Mouse (Mus musculus) limb, embryonic 14.5 days (tissue): ENCODE results near the gene D630023F18Rik. TPM values are rescaled to one million over a fixed set of nuclear protein-coding genes. Genes with fewer than 3 reads are reported as not detected.

Source experiments
- ATAC-seq: fragments of 200-750 bp; cut with Nextera tagmentation; 2 replicates; pipeline ENCODE4 v1.8.0; 2017; ENCODE audit warnings: low read depth, moderate number of reproducible peaks, moderate TSS enrichment; ENCODE audit not compliant: low FRiP score
- DNase-seq: peaks from one replicate; pipeline ENCODE4 v3.0.0-alpha.2; 2015; ENCODE audit warnings: low spot score
- H3K27ac ChIP-seq: fragments of 300-500 bp; sonication (generic); replicated peaks from 2 replicates; pipeline ENCODE4 v1.5.1; 2014; ENCODE audit warnings: low read depth, mild to moderate bottlenecking, low read length, moderate library complexity, mixed read lengths
- H3K27me3 ChIP-seq: fragments of 300-500 bp; sonication (generic); 2 replicates; pipeline ENCODE4 v1.6.1; 2014; ENCODE audit warnings: low read length, mixed read lengths; ENCODE audit not compliant: control insufficient read depth, insufficient read depth
- H3K36me3 ChIP-seq: fragments of 300-500 bp; sonication (generic); 2 replicates; pipeline ENCODE4 v1.6.1; 2014; ENCODE audit warnings: mild to moderate bottlenecking, low read length, moderate library complexity, mixed read lengths; ENCODE audit not compliant: control insufficient read depth, insufficient read depth
- H3K4me1 ChIP-seq: fragments of 300-500 bp; sonication (generic); 2 replicates; pipeline ENCODE4 v1.6.1; 2014; ENCODE audit warnings: antibody characterized with exemption, low read length, mixed read lengths; ENCODE audit not compliant: control insufficient read depth, insufficient read depth
- H3K4me2 ChIP-seq: fragments of 300-500 bp; sonication (generic); replicated peaks from 2 replicates; pipeline ENCODE4 v1.6.1; 2014; ENCODE audit warnings: low read depth, mild to moderate bottlenecking, low read length, moderate library complexity; ENCODE audit not compliant: severe bottlenecking
- H3K4me3 ChIP-seq: fragments of 300-500 bp; sonication (generic); replicated peaks from 2 replicates; pipeline ENCODE4 v1.5.1; 2014; ENCODE audit warnings: low read length
- H3K9ac ChIP-seq: fragments of 300-500 bp; sonication (generic); 2 replicates; pipeline ENCODE4 v1.6.1; 2014; ENCODE audit warnings: mild to moderate bottlenecking, low read depth, low read length, moderate library complexity; ENCODE audit not compliant: severe bottlenecking
- H3K9me3 ChIP-seq: fragments of 300-500 bp; sonication (generic); 2 replicates; pipeline ENCODE4 v1.6.1; 2016; ENCODE audit warnings: low read length; ENCODE audit not compliant: control insufficient read depth
- POLR2A ChIP-seq: fragments of 200-500 bp; IDR thresholded peaks from 2 replicates; pipeline ENCODE4 v1.8.0; 2012; ENCODE audit warnings: inconsistent platforms, mild to moderate bottlenecking, moderate library complexity, borderline replicate concordance; ENCODE audit not compliant: insufficient read depth, insufficient read length; ENCODE audit errors: extremely low read depth
- WGBS: fragments of 180-500 bp; shearing (Covaris S2); extraction: QIAGEN DNeasy Blood & Tissue Kit; methylation state at CpG from one replicate; pipeline ENCODE4 v1.1.7; 2014; 5-methylcytosine and 5-hydroxymethylcytosine counted together
- polyA plus RNA-seq, 2 experiments: library from polyadenylated mRNA; depleted of rRNA in 1 of 2; stranded (reverse) in 1 of 2; unstranded in 1 of 2; fragments of >200 nt; fragmentation: Nextera tagmentation in 1 of 2; extraction: Ambion mirVana in 1 of 2; gene quantifications; 2 replicates each; pipeline versions ENCODE4 v1.2.1 to v1.2.3; 2012 to 2014

The D630023F18Rik gene
- polyA plus RNA-seq, 2 experiments = 0.24 to 0.44 TPM

- Histone ChIP-seq H3K9ac (no peak overlapping the region), H3K4me3 (no peak overlapping the region), H3K9me3 (no peaks in the 10 kb centered on the region), H3K27ac (no peak overlapping the region), H3K4me1 (no peaks in the 10 kb centered on the region), H3K4me2 (no peak overlapping the region), H3K27me3 (no peaks in the 10 kb centered on the region; the same call in 1 of the 2 replicates), H3K36me3 (no peaks in the 10 kb centered on the region)
- ATAC-seq = no peak
- WGBS = 91% methylated on average over 15 of the region's 15 CpGs
- no peak for TF ChIP-seq POLR2A
- no peak for DNase-seq
Observed at GRCm38 (mm10) chr1:65064201-65064600, 58.8 kb downstream of the D630023F18Rik start.

DNA sequence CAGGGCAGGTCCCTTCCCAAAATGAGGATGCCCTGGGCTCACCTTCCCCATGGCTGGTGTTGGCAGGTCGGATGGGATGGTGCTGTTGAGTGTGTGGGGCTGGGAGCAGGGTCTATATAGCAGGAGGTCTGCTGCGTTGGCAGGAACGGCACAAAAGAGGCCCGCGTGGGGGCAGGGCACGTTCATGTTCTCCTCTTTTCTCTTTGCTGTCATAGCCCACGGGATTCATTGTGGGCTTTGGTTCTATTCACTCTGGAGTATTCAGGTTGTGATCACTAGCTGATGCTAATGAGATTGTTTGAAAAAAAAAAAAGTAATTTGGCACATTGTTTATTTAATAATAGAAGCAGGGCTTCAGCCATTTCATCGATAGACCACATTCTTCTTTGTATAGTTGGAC lies 59.7 kb downstream of the D630023F18Rik start, which contains the start of gene Crygd:
Gene Crygd, minus strand, starts transcription at position 101 of the 400 bp plus-strand sequence.
- H3K4me2 ChIP-seq = no peak within 1 kb of the TSS
- no peaks in the 10 kb centered on the region for H3K9me3 ChIP-seq
- no peak for TF ChIP-seq POLR2A
- no peaks in the 10 kb centered on the region; the same call in 1 of the 2 replicates for H3K27me3 ChIP-seq
- DNase-seq (no peak), ATAC-seq (no peak)
- no peak within 1 kb of the TSS for H3K9ac ChIP-seq
- no peaks in the 10 kb centered on the region for H3K36me3 ChIP-seq
- no peak within 1 kb of the TSS for H3K4me3 ChIP-seq
- no peaks in the 10 kb centered on the region for H3K4me1 ChIP-seq
- 82% methylated on average over 8 of the region's 8 CpGs for WGBS
- H3K27ac ChIP-seq = no peak within 1 kb of the TSS

Other genes with a start within 250 kb of the D630023F18Rik start
- 3.7 and 3.9 TPM in 2 replicates for gene Plekhm3, start 166.4 kb downstream of the D630023F18Rik start, polyA plus RNA-seq (2012; rRNA removed)
- 6.0 and 8.0 TPM in 2 replicates for gene Plekhm3, start 166.4 kb downstream of the D630023F18Rik start, polyA plus RNA-seq (2014; fragmentation: Nextera tagmentation; extraction: Ambion mirVana)
- 0.08 TPM in 2 replicates for gene Akr1cl, start 90.5 kb downstream of the D630023F18Rik start, polyA plus RNA-seq (2012; rRNA removed)
- 0.23 TPM in 1 of 2 replicates, not detected in the other for gene Akr1cl, start 90.5 kb downstream of the D630023F18Rik start, polyA plus RNA-seq (2014; fragmentation: Nextera tagmentation; extraction: Ambion mirVana)
- not detected in 2 replicates for gene Cryge, start 72.1 kb downstream of the D630023F18Rik start, polyA plus RNA-seq (2012; rRNA removed)
- not detected in 2 replicates for gene Cryge, start 72.1 kb downstream of the D630023F18Rik start, polyA plus RNA-seq (2014; fragmentation: Nextera tagmentation; extraction: Ambion mirVana)
- gene Crygd, start 59.8 kb downstream of the D630023F18Rik start, polyA plus RNA-seq (2012; rRNA removed) = not detected in 2 replicates
- not detected in 2 replicates for gene Crygd, start 59.8 kb downstream of the D630023F18Rik start, polyA plus RNA-seq (2014; fragmentation: Nextera tagmentation; extraction: Ambion mirVana)
- gene Crygc, start 49.5 kb downstream of the D630023F18Rik start, polyA plus RNA-seq (2012; rRNA removed) = not detected in 2 replicates
- not detected in 2 replicates for gene Crygc, start 49.5 kb downstream of the D630023F18Rik start, polyA plus RNA-seq (2014; fragmentation: Nextera tagmentation; extraction: Ambion mirVana)
- gene Crygb, start 40.9 kb downstream of the D630023F18Rik start, polyA plus RNA-seq (2012; rRNA removed) = 0.29 and 0.73 TPM in 2 replicates
- not detected in 2 replicates for gene Crygb, start 40.9 kb downstream of the D630023F18Rik start, polyA plus RNA-seq (2014; fragmentation: Nextera tagmentation; extraction: Ambion mirVana)
- gene Cryga, start 19.8 kb downstream of the D630023F18Rik start, polyA plus RNA-seq (2012; rRNA removed) = not detected in 2 replicates
- gene Cryga, start 19.8 kb downstream of the D630023F18Rik start, polyA plus RNA-seq (2014; fragmentation: Nextera tagmentation; extraction: Ambion mirVana) = not detected in 2 replicates
- not detected in 2 replicates for gene Gm28845, start 3.7 kb downstream of the D630023F18Rik start, polyA plus RNA-seq (2012; rRNA removed)
- gene Gm28845, start 3.7 kb downstream of the D630023F18Rik start, polyA plus RNA-seq (2014; fragmentation: Nextera tagmentation; extraction: Ambion mirVana) = not detected in 2 replicates
- gene Idh1, start 63.3 kb upstream of the D630023F18Rik start, polyA plus RNA-seq (2012; rRNA removed) = 54.0 and 62.2 TPM in 2 replicates
- 128 and 137 TPM in 2 replicates for gene Idh1, start 63.3 kb upstream of the D630023F18Rik start, polyA plus RNA-seq (2014; fragmentation: Nextera tagmentation; extraction: Ambion mirVana)
- gene Pikfyve, start 63.5 kb upstream of the D630023F18Rik start, polyA plus RNA-seq (2012; rRNA removed) = 8.1 and 9.1 TPM in 2 replicates
- 15.8 and 17.1 TPM in 2 replicates for gene Pikfyve, start 63.5 kb upstream of the D630023F18Rik start, polyA plus RNA-seq (2014; fragmentation: Nextera tagmentation; extraction: Ambion mirVana)
- 0.33 and 0.39 TPM in 2 replicates for gene Pth2r, start 158.8 kb upstream of the D630023F18Rik start, polyA plus RNA-seq (2012; rRNA removed)
- gene Pth2r, start 158.8 kb upstream of the D630023F18Rik start, polyA plus RNA-seq (2014; fragmentation: Nextera tagmentation; extraction: Ambion mirVana) = 0.15 and 0.32 TPM in 2 replicates